Mouse (Mus musculus): ENCODE results near the gene Zfp346.
A peak's percentile ranks its signal among the peaks of the same experiment; 100 is the strongest.

- TF ChIP-seq POLR2A (IDR thresholded peaks at IDR 0.05; ENCODE audit: control insufficient read depth in 1 of 2, insufficient read depth in 1 of 2, low read depth in 1 of 2, low read length in 2 of 2, poor library complexity in 1 of 2) (no peak), ZNF384 (IDR thresholded peaks at IDR 0.05; ENCODE audit: low read depth, low read length) (0 out of 2 replicates have a peak, but pooled peaks have one; percentile 29), GATA1 (IDR thresholded peaks at IDR 0.05; ENCODE audit: low read depth, low read length) (peak; percentile 66), ZKSCAN1 (IDR thresholded peaks at IDR 0.05; ENCODE audit: low read depth, low read length) (no peak), SIN3A (IDR thresholded peaks at IDR 0.05; ENCODE audit: low read length) (no peak), RAD21 (IDR thresholded peaks at IDR 0.05; ENCODE audit: low read depth, low read length) (no peak), ZMIZ1 (IDR thresholded peaks at IDR 0.05; ENCODE audit: low read depth, low read length) (no peak)
Observed at GRCm38 (mm10) chr13:55105953-55106691, 1.0 kb downstream of the Zfp346 start.
